Mouse (Mus musculus): Measurements from ENCODE around the gene Gm14406. TPM values are rescaled to one million over a fixed set of nuclear protein-coding genes. Genes with fewer than 3 reads are reported as not detected.

Gene Gm14406
- polyA plus RNA-seq, 1 experiment from 2014 or later, result not detected

DNA sequence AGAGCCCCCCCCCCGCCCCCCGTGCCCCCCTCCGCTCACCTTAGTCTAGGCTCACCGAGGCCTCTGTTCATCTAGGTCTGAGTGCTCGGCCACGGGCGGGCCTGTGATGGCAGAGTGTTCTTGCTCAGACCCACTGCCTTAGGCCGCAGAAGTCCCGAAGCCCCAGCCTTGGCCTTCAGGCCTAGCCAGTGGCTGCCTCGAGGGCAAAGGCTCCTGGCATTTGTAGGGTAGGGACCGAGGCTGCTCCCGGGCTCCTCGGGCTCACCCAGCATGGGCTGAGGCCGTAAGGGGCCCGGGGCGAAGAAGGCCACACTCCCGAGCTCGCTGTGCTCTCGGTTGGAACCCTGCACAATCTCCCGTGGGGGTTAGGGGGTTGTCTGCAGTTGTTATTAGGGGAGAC lies 54.9 kb downstream of the Gm14406 start:
- no peak overlapping the region for H3K4me3 ChIP-seq (ENCODE audit: low read depth, low read length)
- WGBS, result 90% methylated on average over 20 of the region's 20 CpGs
- no peak overlapping the region for H3K9ac ChIP-seq
- H3K4me2 ChIP-seq, result no peak overlapping the region
- H3K9me3 ChIP-seq (ENCODE audit: low read depth, low read length), result no peaks in the 10 kb centered on the region; the same call in 1 of the 2 replicates
- H3K27ac ChIP-seq (ENCODE audit: low read depth), result no peak overlapping the region
- no peaks in the 10 kb centered on the region for H3K4me1 ChIP-seq (ENCODE audit: insufficient read depth)
- H3K36me3 ChIP-seq (ENCODE audit: insufficient read depth), result no peaks in the 10 kb centered on the region
- no peaks in the 10 kb centered on the region for H3K27me3 ChIP-seq (ENCODE audit: insufficient read depth, low read length)
- ATAC-seq (ENCODE audit: insufficient read depth) (no peak), DNase-seq (no peak)
- no peak for TF ChIP-seq CTCF (IDR thresholded peaks at IDR 0.05; ENCODE audit: low read depth)

- TF ChIP-seq CTCF (IDR thresholded peaks at IDR 0.05; ENCODE audit: low read depth), result no peak
- no peak overlapping the region for H3K27ac ChIP-seq (ENCODE audit: low read depth)
- no peaks in the 10 kb centered on the region; the same call in 1 of the 2 replicates for H3K9me3 ChIP-seq (ENCODE audit: low read depth, low read length)
- no peak overlapping the region for H3K9ac ChIP-seq
- H3K27me3 ChIP-seq (ENCODE audit: insufficient read depth, low read length), result no peaks in the 10 kb centered on the region
- WGBS, result 81% methylated on average over 8 of the region's 8 CpGs
- H3K36me3 ChIP-seq (ENCODE audit: insufficient read depth), result no peaks in the 10 kb centered on the region
- no peak overlapping the region for H3K4me2 ChIP-seq
- DNase-seq (no peak), ATAC-seq (ENCODE audit: insufficient read depth) (no peak)
- no peaks in the 10 kb centered on the region for H3K4me1 ChIP-seq (ENCODE audit: insufficient read depth)
- no peak overlapping the region for H3K4me3 ChIP-seq (ENCODE audit: low read depth, low read length)
Observed at GRCm38 (mm10) chr2:177520035-177520434, 58.0 kb downstream of the Gm14406 start.

Other genes with a start within 250 kb of the Gm14406 start
- 17.4 and 17.7 TPM in 2 replicates for gene Gm14418, start 179.9 kb downstream of the Gm14406 start, polyA plus RNA-seq (2014; fragmentation: Nextera tagmentation; extraction: Ambion mirVana)
- gene Zfp970, start 113.5 kb downstream of the Gm14406 start, polyA plus RNA-seq (2014; fragmentation: Nextera tagmentation; extraction: Ambion mirVana), result 18.4 and 22.0 TPM in 2 replicates
- gene Gm14403, start 80.0 kb downstream of the Gm14406 start, polyA plus RNA-seq (2014; fragmentation: Nextera tagmentation; extraction: Ambion mirVana), result 13.4 and 13.7 TPM in 2 replicates
- gene Gm14322, start 181.1 kb upstream of the Gm14406 start, polyA plus RNA-seq (2014; fragmentation: Nextera tagmentation; extraction: Ambion mirVana), result 10.3 and 12.1 TPM in 2 replicates